Mouse (Mus musculus): Measurements from ENCODE around the gene Aqr.

Gene Aqr

GRCm38 (mm10) chr2:114059608-114060007 lies 127.2 kb downstream of the Aqr start:
- no peak for DNase-seq

- no peak for DNase-seq
These were observed 128.5 kb downstream of the Aqr start for GRCm38 (mm10) chr2:114058226-114058796.

GRCm38 (mm10) chr2:114057303-114057853 lies 129.4 kb downstream of the Aqr start:
- peak in 1 of 2 experiments; percentile 29 for DNase-seq

- DNase-seq, result no peak
These were observed 132.7 kb downstream of the Aqr start for GRCm38 (mm10) chr2:114054129-114054528.

GRCm38 (mm10) chr2:114052696-114053598 lies 133.9 kb downstream of the Aqr start, which contains the start of gene Actc1:
Gene Actc1, minus strand, starts transcription at chr2:114053548.
- peak in 1 of 2 experiments; percentile 28 for DNase-seq

GRCm38 (mm10) chr2:114051871-114052241 lies 135.0 kb downstream of the Aqr start:
- no peak for DNase-seq

All from lung, postnatal 4 days (tissue).